In the genomic region with DNA sequence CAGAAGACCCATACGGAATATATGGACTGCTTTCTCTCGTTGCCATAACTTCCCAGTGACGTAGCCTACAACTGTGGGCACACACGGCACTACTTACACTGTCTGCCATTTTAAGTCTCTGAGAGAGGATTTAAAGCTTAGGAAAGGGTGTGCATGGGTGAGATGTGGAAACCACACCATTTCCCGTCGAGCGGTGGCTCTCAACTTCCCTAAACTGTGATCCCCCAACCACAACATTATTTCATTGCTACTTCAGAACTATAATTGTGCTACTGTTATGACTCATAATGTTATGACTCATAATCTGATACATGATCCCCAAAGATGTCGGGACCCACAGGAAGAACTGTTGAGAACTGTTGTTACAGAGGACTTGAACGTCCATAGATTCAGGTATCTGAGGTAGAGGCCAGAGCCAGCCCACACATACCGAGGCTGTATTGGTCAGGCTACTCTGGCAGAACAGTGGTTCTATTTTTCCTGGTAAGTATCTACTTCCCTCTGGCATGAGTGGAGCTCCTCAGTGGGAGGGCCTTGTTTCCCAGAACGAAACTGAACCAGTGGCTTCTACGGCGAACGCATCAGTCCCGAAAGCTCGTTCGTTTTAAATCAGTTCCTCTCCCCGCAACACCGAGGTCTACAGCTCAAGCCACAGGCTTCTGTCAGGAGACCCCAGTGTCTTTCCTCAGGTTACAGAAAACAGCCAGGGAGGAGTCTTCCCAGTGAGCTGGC, we compare ENCODE assay signal across 13 mouse cellular contexts. TPM values are rescaled to one million over a fixed set of nuclear protein-coding genes. Genes with fewer than 3 reads are reported as not detected.
A peak's percentile ranks its signal among the peaks of the same experiment; 100 is the strongest.
DNase-seq lines count a peak whose midpoint lies in the region; ATAC-seq lines count a peak whose summit lies in the region.
"Had no signal": no experiment of that assay in that cellular context is flagged by ENCODE, and none has a peak within 500 bp of the region (broad histone marks: within the 10 kb centered on the region; RNA-seq: fewer than 3 reads in every experiment).

No protein-coding gene starts in this region.

- no peaks in the 10 kb centered on the region for H3K36me3 ChIP-seq in midbrain, embryonic 14.5 days (ENCODE audit: control insufficient read depth, insufficient read depth, low read length)
- H3K36me3 ChIP-seq: hindbrain, embryonic 13.5 days; limb, embryonic 13.5 days had no signal

- peak; percentile 58 for DNase-seq in thymus, postnatal 0 days (ENCODE audit: low spot score)
- DNase-seq in thymus, postnatal 10 days (ENCODE audit: low spot score in 2 of 2): no peak
- peak; percentile 52 for DNase-seq in thymus, postnatal 4 days
- DNase-seq in midbrain, embryonic 14.5 days: no peak
- DNase-seq in frontal cortex, postnatal 14 days (ENCODE audit: low spot score in 2 of 2): no peak
- DNase-seq: cerebellum, adult 8-10 months; right cerebral cortex, postnatal 25 days had no signal

- WGBS in midbrain, embryonic 14.5 days: 94% methylated on average over 19 of the region's 19 CpGs

- no peak overlapping the region for H3K9ac ChIP-seq in midbrain, embryonic 14.5 days (replicated peaks; ENCODE audit: low read length)
- H3K9ac ChIP-seq: hindbrain, embryonic 13.5 days; limb, embryonic 13.5 days had no signal

- H3K27ac ChIP-seq in midbrain, embryonic 14.5 days (replicated peaks; ENCODE audit: low read depth, low read length): no peak overlapping the region
- H3K27ac ChIP-seq: hindbrain, embryonic 13.5 days; layer of hippocampus, adult 2 months; limb, embryonic 13.5 days had no signal

- H3K4me3 ChIP-seq in midbrain, embryonic 14.5 days (replicated peaks; ENCODE audit: low read depth, low read length): no peak overlapping the region
- H3K4me3 ChIP-seq: erythroblast, embryonic 14.5 days; hindbrain, embryonic 13.5 days; layer of hippocampus, adult 2 months; limb, embryonic 13.5 days had no signal

- H3K4me2 ChIP-seq in midbrain, embryonic 14.5 days (ENCODE audit: low read length): no peak overlapping the region
- H3K4me2 ChIP-seq: hindbrain, embryonic 13.5 days; limb, embryonic 13.5 days had no signal

- H3K4me1 ChIP-seq in midbrain, embryonic 14.5 days (ENCODE audit: control insufficient read depth, insufficient read depth, low read length): no peaks in the 10 kb centered on the region
- H3K4me1 ChIP-seq: hindbrain, embryonic 13.5 days; limb, embryonic 13.5 days had no signal

- ATAC-seq in activated CD4-positive, CD25-positive, alpha-beta regulatory T cell, adult 4 months: peak; percentile 91
- peak; percentile 78 for ATAC-seq in megakaryocyte, adult 5-6 weeks (ENCODE audit: poor library complexity, severe bottlenecking)
- ATAC-seq in midbrain, embryonic 14.5 days (ENCODE audit: low FRiP score, low TSS enrichment): no peak

- no peaks in the 10 kb centered on the region for H3K27me3 ChIP-seq in midbrain, embryonic 14.5 days (ENCODE audit: control insufficient read depth, insufficient read depth, low read length)
- H3K27me3 ChIP-seq: hindbrain, embryonic 13.5 days; limb, embryonic 13.5 days had no signal

- H3K9me3 ChIP-seq in midbrain, embryonic 14.5 days (ENCODE audit: control insufficient read depth, low read length): no peaks in the 10 kb centered on the region
- H3K9me3 ChIP-seq: hindbrain, embryonic 13.5 days; limb, embryonic 13.5 days had no signal

RNA-seq across cellular contexts. Expression of a gene that starts 12.2 kb away (rescaled TPM):
- polyA plus RNA-seq in thymus, postnatal 0 days (2015; fragmentation: Nextera tagmentation; extraction: Ambion mirVana): 1.5 and 1.8 TPM in 2 replicates
- polyA plus RNA-seq in activated CD4-positive, CD25-positive, alpha-beta regulatory T cell, adult 4 months (2017; shearing (Covaris generic)): 1 to 10 TPM; 4.6 to 7.4 TPM
- not detected in 2 replicates for total RNA-seq in megakaryocyte, adult 5-6 weeks (2015)
- total RNA-seq in megakaryocyte, adult 5-6 weeks (2017): not detected in 2 replicates
- polyA plus RNA-seq in midbrain, embryonic 14.5 days (2014; fragmentation: Nextera tagmentation; extraction: Ambion mirVana): 0.93 TPM in 1 of 2 replicates, not detected in the other
- total RNA-seq: layer of hippocampus, adult 2 months had no signal

Comparison
In these comparisons a context has a peak if more than half of its experiments do, and no peak if none do; other contexts are left out.
1. DNase-seq: peak in thymus, postnatal 0 days (single experiment) and thymus, postnatal 4 days (single experiment); none in thymus, postnatal 10 days (0 of 2), midbrain, embryonic 14.5 days (single experiment) and frontal cortex, postnatal 14 days (0 of 2).